Mouse (Mus musculus) brain, embryonic 14.5 days (tissue): Measurements from ENCODE around the gene Abcd1.

Experiments
- CTCF ChIP-seq: fragments of 200-500 bp; IDR thresholded peaks from 2 replicates; pipeline ENCODE4 v1.5.1; 2012; ENCODE audit warnings: inconsistent platforms, mild to moderate bottlenecking, moderate library complexity, borderline replicate concordance; ENCODE audit not compliant: insufficient read depth, insufficient read length; ENCODE audit errors: extremely low read depth
- POLR2A ChIP-seq: fragments of 200-500 bp; IDR thresholded peaks from 2 replicates; pipeline ENCODE4 v1.6.1; 2012; ENCODE audit warnings: mild to moderate bottlenecking, inconsistent platforms, borderline replicate concordance; ENCODE audit not compliant: poor library complexity, insufficient read depth, insufficient read length, severe bottlenecking; ENCODE audit errors: extremely low read depth

DNA sequence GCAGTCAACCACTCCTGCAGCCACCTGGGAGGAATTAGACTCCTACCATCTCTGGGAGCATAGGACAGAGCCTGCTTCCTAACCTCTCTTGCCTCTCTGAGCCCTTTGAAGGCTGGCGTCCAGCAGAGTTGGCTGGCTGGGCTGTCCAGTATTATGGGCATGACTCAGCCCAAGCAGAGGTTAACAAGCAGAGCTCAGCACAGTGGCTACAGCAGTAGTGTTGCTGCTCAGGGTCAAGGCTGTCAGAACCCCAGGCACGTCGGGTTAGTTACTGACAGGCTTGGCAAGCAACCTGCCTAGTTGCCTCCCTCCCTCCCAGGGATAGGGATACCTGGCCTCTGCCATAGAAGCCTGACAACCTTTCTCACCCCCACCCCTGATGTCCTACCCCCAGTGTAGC lies 1.9 kb downstream of the Abcd1 start:
- TF ChIP-seq POLR2A (no peak), CTCF (no peak)
